Mouse (Mus musculus) intestine, postnatal 0 days (tissue): Measurements from ENCODE around the gene 4933403O08Rik. TPM values are rescaled to one million over a fixed set of nuclear protein-coding genes. Genes with fewer than 3 reads are reported as not detected.

Experiments
- ATAC-seq: fragments of 200-750 bp; cut with Nextera tagmentation; 2 replicates; pipeline ENCODE4 v1.8.0; 2017; ENCODE audit warnings: mild to moderate bottlenecking, moderate TSS enrichment, moderate library complexity
- H3K27ac ChIP-seq: fragments of 300-500 bp; sonication (generic); 2 replicates; pipeline ENCODE4 v1.5.1; 2014; ENCODE audit warnings: mild to moderate bottlenecking, low read depth, low read length, moderate library complexity
- H3K27me3 ChIP-seq: fragments of 300-500 bp; sonication (generic); replicated peaks from 2 replicates; pipeline ENCODE4 v1.6.1; 2014; ENCODE audit warnings: low read length, mixed read lengths; ENCODE audit not compliant: control insufficient read depth, insufficient read depth
- H3K36me3 ChIP-seq: fragments of 300-500 bp; sonication (generic); 2 replicates; pipeline ENCODE4 v1.6.1; 2014; ENCODE audit warnings: mild to moderate bottlenecking, moderate library complexity; ENCODE audit not compliant: control insufficient read depth, insufficient read depth
- H3K4me1 ChIP-seq: fragments of 300-500 bp; sonication (generic); replicated peaks from 2 replicates; pipeline ENCODE4 v1.6.1; 2014; ENCODE audit warnings: antibody characterized with exemption, low read length, mixed read lengths; ENCODE audit not compliant: control insufficient read depth, insufficient read depth
- H3K4me2 ChIP-seq: fragments of 300-500 bp; sonication (generic); replicated peaks from 2 replicates; pipeline ENCODE4 v1.6.1; 2014; ENCODE audit warnings: low read depth, mild to moderate bottlenecking, moderate library complexity
- H3K4me3 ChIP-seq: fragments of 300-500 bp; sonication (generic); 2 replicates; pipeline ENCODE4 v1.5.1; 2014; ENCODE audit warnings: low read depth, low read length
- H3K9ac ChIP-seq: fragments of 300-500 bp; sonication (generic); 2 replicates; pipeline ENCODE4 v1.6.1; 2014; ENCODE audit warnings: mild to moderate bottlenecking, low read depth, low read length
- H3K9me3 ChIP-seq: fragments of 300-500 bp; sonication (generic); 2 replicates; pipeline ENCODE4 v1.6.1; 2016; ENCODE audit warnings: mixed run types; ENCODE audit not compliant: control insufficient read depth
- CTCF ChIP-seq: sonication (generic); IDR thresholded peaks from 2 replicates; pipeline ENCODE4 v1.5.1; 2016; ENCODE audit warnings: low read depth, mild to moderate bottlenecking, control low read depth, antibody characterized with exemption, moderate library complexity
- whole genome bisulfite sequencing: fragments of 180-500 bp; shearing (Covaris S2); extraction: QIAGEN DNeasy Blood & Tissue Kit; methylation state at CpG from one replicate; pipeline ENCODE4 v1.1.7; 2014; 5-methylcytosine and 5-hydroxymethylcytosine counted together
- polyA plus RNA-seq: library from polyadenylated mRNA; unstranded; fragments of >200 nt; fragmentation: Nextera tagmentation; extraction: Ambion mirVana; gene quantifications from 2 replicates; pipeline ENCODE4 v1.2.1, GENCODE M21; 2015

The 4933403O08Rik gene
- not detected in 2 replicates for polyA plus RNA-seq

DNA sequence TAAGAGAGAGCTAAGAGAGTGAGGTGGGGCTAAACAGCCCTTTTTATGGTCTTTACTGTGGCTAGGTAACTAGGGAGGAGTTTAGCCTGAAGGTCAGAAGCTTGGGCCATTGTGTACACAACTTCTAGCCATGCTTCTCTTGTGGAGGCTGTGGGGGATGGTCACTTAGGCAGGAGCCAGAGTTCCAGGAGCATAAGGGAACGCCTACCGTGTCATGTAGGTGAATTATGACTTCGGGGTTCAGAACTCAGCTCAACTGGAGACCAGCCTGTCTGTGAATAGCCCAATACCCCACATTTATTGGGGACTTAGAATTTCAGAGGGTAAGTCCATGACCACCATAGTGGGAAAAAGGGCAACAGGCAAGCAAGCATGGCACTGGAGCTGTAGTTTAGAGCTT is at the start of gene 4933403O08Rik:
Gene 4933403O08Rik (plus strand): TSS at position 301 of the 400 bp plus-strand sequence.
- Histone ChIP-seq H3K9me3 (no peaks in the 10 kb centered on the region), H3K4me2 (no peak within 1 kb of the TSS), H3K36me3 (no peaks in the 10 kb centered on the region), H3K27me3 (no peaks in the 10 kb centered on the region), H3K4me1 (no peaks in the 10 kb centered on the region), H3K9ac (no peak within 1 kb of the TSS), H3K4me3 (no peak within 1 kb of the TSS), H3K27ac (no peak within 1 kb of the TSS)
- no peak for TF ChIP-seq CTCF
- 86% methylated on average over 3 of the region's 3 CpGs for WGBS
- no peak for ATAC-seq

DNA sequence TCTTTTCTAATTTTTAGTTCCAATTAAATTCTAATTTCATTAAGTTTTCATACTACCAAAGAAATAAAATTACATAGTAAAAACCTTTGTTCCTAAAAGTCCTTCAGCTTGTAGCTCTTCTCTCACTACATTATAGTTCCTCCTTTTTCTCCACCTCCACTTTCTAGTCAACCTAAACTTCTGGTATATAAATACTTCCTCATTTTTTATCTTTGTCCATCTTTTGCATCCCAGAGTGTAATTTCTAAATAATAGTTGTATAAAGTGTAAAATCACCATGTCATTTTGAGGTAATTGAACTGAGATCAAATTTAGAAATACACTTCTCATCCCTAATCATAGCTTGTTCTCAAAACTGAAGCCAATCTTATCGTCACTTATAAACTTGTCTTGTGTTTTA is 4.1 kb downstream of the 4933403O08Rik start:
- Histone ChIP-seq H3K9ac (no peak overlapping the region), H3K27me3 (no peaks in the 10 kb centered on the region), H3K4me1 (no peaks in the 10 kb centered on the region), H3K4me3 (no peak overlapping the region), H3K9me3 (no peaks in the 10 kb centered on the region), H3K27ac (no peak overlapping the region), H3K36me3 (no peaks in the 10 kb centered on the region), H3K4me2 (no peak overlapping the region)
- no peak for TF ChIP-seq CTCF
- no peak for ATAC-seq
- WGBS, result 86% methylated on average over 1 of the region's 1 CpGs

DNA sequence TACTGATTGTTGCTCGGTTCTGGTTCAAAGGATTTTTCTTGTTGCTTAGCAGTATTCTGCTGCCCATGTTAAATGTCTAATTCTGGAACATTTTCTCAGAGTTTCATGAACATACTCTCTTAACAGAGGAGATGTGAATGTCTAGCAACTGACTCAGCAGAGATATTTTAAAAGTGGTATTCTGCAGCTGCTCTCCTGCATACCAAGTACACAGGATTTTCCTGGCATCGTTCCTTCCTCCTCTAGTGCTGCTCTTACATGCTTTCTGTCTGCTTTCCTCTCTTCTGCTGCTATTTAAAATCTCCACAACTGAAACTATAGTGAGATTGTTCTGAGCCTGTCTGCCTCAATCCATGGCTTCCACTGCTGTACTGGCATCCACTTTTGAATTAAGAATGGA is 16.7 kb downstream of the 4933403O08Rik start:
- Histone ChIP-seq H3K9ac (no peak overlapping the region), H3K4me3 (no peak overlapping the region), H3K27me3 (no peaks in the 10 kb centered on the region), H3K36me3 (no peaks in the 10 kb centered on the region), H3K4me1 (no peaks in the 10 kb centered on the region), H3K4me2 (no peak overlapping the region), H3K9me3 (no peaks in the 10 kb centered on the region), H3K27ac (no peak overlapping the region)
- TF ChIP-seq CTCF, result no peak
- WGBS, result 61% methylated on average over 2 of the region's 2 CpGs
- no peak for ATAC-seq

DNA sequence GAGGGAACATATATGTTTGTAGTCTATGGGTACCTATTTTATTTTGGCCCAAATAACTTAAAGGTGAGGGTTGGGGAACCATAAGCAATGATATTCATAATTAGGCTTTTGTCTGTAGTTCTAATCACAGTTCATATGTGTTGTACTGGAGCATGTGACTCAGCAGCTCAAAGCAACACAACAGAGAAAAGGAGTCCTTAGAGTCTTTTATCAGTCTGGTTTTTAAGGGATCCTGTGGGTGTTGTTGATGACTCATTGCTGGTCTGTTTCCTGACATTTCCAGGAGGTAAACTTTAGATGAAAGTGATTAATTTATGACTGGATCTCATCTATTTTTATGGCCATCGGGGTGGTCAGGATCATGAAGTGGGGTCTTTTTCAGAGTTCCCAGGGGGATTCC is 34.7 kb downstream of the 4933403O08Rik start:
- Histone ChIP-seq H3K36me3 (no peaks in the 10 kb centered on the region), H3K27ac (no peak overlapping the region), H3K9ac (no peak overlapping the region), H3K4me3 (no peak overlapping the region), H3K4me1 (no peaks in the 10 kb centered on the region), H3K4me2 (no peak overlapping the region), H3K9me3 (no peaks in the 10 kb centered on the region), H3K27me3 (no peaks in the 10 kb centered on the region)
- ATAC-seq, result no peak
- no peak for TF ChIP-seq CTCF
- 53% methylated on average over 1 of the region's 1 CpGs for WGBS

Other genes starting within 250 kb of the 4933403O08Rik start
- gene Tex16, start 228.0 kb upstream of the 4933403O08Rik start, polyA plus RNA-seq, result 0.07 and 0.09 TPM in 2 replicates
- gene Apool, start 72.3 kb downstream of the 4933403O08Rik start, polyA plus RNA-seq, result 40.7 and 43.8 TPM in 2 replicates
- gene Satl1, start 167.7 kb downstream of the 4933403O08Rik start, polyA plus RNA-seq, result not detected in 2 replicates